Mouse (Mus musculus) embryonic facial prominence, embryonic 11.5 days (tissue): Measurements from ENCODE around the gene Trim44. TPM values are rescaled to one million over a fixed set of nuclear protein-coding genes. Genes with fewer than 3 reads are reported as not detected.

Source experiments
- ATAC-seq: fragments of 200-750 bp; cut with Nextera tagmentation; replicated peaks from 2 replicates; pipeline ENCODE4 v1.8.0; 2017; ENCODE audit warnings: low read depth; ENCODE audit not compliant: insufficient number of reproducible peaks, low FRiP score, low TSS enrichment
- DNase-seq: peaks from one replicate; pipeline ENCODE4 v3.0.0-alpha.2; 2015; ENCODE audit warnings: low spot score
- H3K27ac ChIP-seq: fragments of 300-500 bp; sonication (generic); replicated peaks from 2 replicates; pipeline ENCODE4 v1.5.1; 2014; ENCODE audit warnings: mild to moderate bottlenecking, low read depth, low read length, control low read depth
- H3K27me3 ChIP-seq: fragments of 300-500 bp; sonication (generic); 2 replicates; pipeline ENCODE4 v1.6.1; 2014; ENCODE audit warnings: mild to moderate bottlenecking, low read length, moderate library complexity, mixed read lengths; ENCODE audit not compliant: control insufficient read depth, insufficient read depth
- H3K36me3 ChIP-seq: fragments of 300-500 bp; sonication (generic); replicated peaks from 2 replicates; pipeline ENCODE4 v1.6.1; 2014; ENCODE audit warnings: low read depth, mild to moderate bottlenecking, low read length, moderate library complexity, mixed read lengths; ENCODE audit not compliant: control insufficient read depth, insufficient read depth
- H3K4me1 ChIP-seq: fragments of 300-500 bp; sonication (generic); 2 replicates; pipeline ENCODE4 v1.6.1; 2014; ENCODE audit warnings: low read length, mixed read lengths; ENCODE audit not compliant: control insufficient read depth, insufficient read depth
- H3K4me2 ChIP-seq: fragments of 300-500 bp; sonication (generic); 2 replicates; pipeline ENCODE4 v1.6.1; 2014; ENCODE audit warnings: low read depth, mild to moderate bottlenecking, control low read depth, low read length, moderate library complexity
- H3K4me3 ChIP-seq: fragments of 300-500 bp; sonication (generic); 2 replicates; pipeline ENCODE4 v1.5.1; 2014; ENCODE audit warnings: low read depth, low read length, control low read depth
- H3K9ac ChIP-seq: fragments of 300-500 bp; sonication (generic); replicated peaks from 2 replicates; pipeline ENCODE4 v1.6.1; 2014; ENCODE audit warnings: mild to moderate bottlenecking, control low read depth, low read length
- H3K9me3 ChIP-seq: fragments of 300-500 bp; sonication (generic); replicated peaks from 2 replicates; pipeline ENCODE4 v1.6.1; 2016; ENCODE audit warnings: mild to moderate bottlenecking, low read length, inconsistent platforms, mixed read lengths; ENCODE audit not compliant: control insufficient read depth
- WGBS: fragments of 180-500 bp; shearing (Covaris S2); extraction: QIAGEN DNeasy Blood & Tissue Kit; methylation state at CpG from one replicate; pipeline ENCODE4 v1.1.7; 2014; 5-methylcytosine and 5-hydroxymethylcytosine counted together
- polyA plus RNA-seq: library from polyadenylated mRNA; unstranded; fragments of >200 nt; fragmentation: Nextera tagmentation; extraction: Ambion mirVana; gene quantifications from 2 replicates; pipeline ENCODE4 v1.2.1, GENCODE M21; 2014

Gene Trim44
- polyA plus RNA-seq, 1 experiment from 2014 or later: 35.7 TPM

GRCm38 (mm10) chr2:102314610-102315009 lies 93.0 kb downstream of the Trim44 start:
- H3K4me3 ChIP-seq: no peak overlapping the region
- no peaks in the 10 kb centered on the region for H3K27me3 ChIP-seq
- no peak overlapping the region for H3K4me2 ChIP-seq
- H3K9me3 ChIP-seq: no peaks in the 10 kb centered on the region
- ATAC-seq (no peak), DNase-seq (no peak)
- H3K9ac ChIP-seq: no peak overlapping the region
- no peaks in the 10 kb centered on the region for H3K4me1 ChIP-seq
- H3K27ac ChIP-seq: no peak overlapping the region
- 71% methylated on average over 1 of the region's 1 CpGs for WGBS
- H3K36me3 ChIP-seq: no peaks in the 10 kb centered on the region

DNA sequence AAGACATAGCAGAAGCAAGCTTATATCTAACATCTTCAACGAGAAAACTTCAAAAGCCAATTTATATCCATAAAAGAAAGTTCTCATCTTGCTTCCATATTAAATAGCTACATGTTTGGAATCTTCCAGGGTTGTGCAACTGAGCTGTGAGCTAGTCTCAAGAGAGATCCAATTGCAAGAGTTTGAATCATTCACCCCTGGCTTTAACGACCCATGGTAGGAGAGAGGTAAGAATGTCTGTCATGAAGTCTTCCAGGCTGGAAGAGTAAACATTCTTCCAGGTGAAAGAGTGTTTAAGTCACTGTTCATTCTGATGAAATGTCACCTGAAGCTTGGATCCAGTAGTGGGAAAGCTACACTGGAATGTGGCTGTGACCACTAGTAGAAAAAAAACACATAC lies 93.6 kb downstream of the Trim44 start:
- Histone ChIP-seq H3K4me2 (no peak overlapping the region), H3K4me3 (no peak overlapping the region), H3K27ac (no peak overlapping the region), H3K4me1 (no peaks in the 10 kb centered on the region), H3K9me3 (no peaks in the 10 kb centered on the region), H3K9ac (no peak overlapping the region), H3K27me3 (no peaks in the 10 kb centered on the region), H3K36me3 (no peaks in the 10 kb centered on the region)
- no peak for DNase-seq
- WGBS: 86% methylated on average over 2 of the region's 2 CpGs
- ATAC-seq: no peak

DNA sequence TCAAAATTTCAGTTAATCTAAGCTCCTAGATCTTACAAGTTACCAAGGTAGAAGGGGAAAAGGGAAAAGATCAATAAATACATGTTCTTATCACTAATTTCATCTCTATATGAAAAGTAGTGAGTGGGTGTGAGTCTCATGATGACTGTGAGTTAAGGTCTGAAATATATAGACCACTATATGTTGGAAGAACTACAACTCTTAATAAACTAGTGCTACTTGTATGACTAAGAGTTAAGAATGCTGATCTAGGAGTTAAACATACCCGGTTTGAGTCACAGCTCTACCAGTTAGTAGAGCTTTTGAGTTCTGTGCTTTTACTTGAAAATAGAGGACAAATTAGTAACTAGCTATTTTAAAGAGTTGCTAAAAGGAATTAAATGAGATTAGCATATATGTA lies 94.7 kb downstream of the Trim44 start:
- no peak overlapping the region for H3K4me3 ChIP-seq
- no peaks in the 10 kb centered on the region for H3K27me3 ChIP-seq
- no peak overlapping the region for H3K27ac ChIP-seq
- H3K4me1 ChIP-seq: no peaks in the 10 kb centered on the region
- H3K9ac ChIP-seq: no peak overlapping the region
- H3K9me3 ChIP-seq: no peaks in the 10 kb centered on the region
- no peaks in the 10 kb centered on the region for H3K36me3 ChIP-seq
- no peak for ATAC-seq
- DNase-seq: no peak
- WGBS: 93% methylated on average over 1 of the region's 1 CpGs
- H3K4me2 ChIP-seq: no peak overlapping the region

DNA sequence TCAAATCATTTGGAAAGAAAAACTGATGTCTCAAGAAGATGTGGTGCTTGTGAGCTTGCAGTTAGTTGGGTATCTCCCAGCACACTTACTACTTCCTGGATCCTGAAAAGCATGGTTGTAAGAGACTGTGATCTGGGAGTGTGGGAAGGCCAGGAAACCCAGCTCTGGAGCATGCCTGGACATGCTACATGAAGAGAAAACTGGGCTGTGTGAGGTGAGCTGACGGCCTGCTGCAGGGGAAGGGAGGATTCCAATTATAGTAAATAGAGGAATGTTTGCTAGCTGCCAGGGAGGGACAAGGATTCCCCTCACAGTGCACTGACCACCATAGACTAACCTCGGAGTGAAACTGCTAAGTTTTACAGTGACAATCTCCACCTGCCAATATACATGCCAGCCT lies 104.4 kb downstream of the Trim44 start:
- 68% methylated on average over 2 of the region's 2 CpGs for WGBS
- Histone ChIP-seq H3K27ac (no peak overlapping the region), H3K9me3 (no peaks in the 10 kb centered on the region), H3K36me3 (no peaks in the 10 kb centered on the region), H3K9ac (no peak overlapping the region), H3K4me2 (no peak overlapping the region), H3K4me3 (no peak overlapping the region), H3K27me3 (no peaks in the 10 kb centered on the region), H3K4me1 (no peaks in the 10 kb centered on the region)
- ATAC-seq (no peak), DNase-seq (no peak)

- Histone ChIP-seq H3K36me3 (no peaks in the 10 kb centered on the region), H3K4me2 (no peak overlapping the region), H3K9ac (no peak overlapping the region), H3K4me1 (no peaks in the 10 kb centered on the region), H3K4me3 (no peak overlapping the region), H3K27me3 (no peaks in the 10 kb centered on the region), H3K9me3 (no peaks in the 10 kb centered on the region), H3K27ac (no peak overlapping the region)
- ATAC-seq: no peak
- 92% methylated on average over 1 of the region's 1 CpGs for WGBS
- no peak for DNase-seq
These were observed 105.1 kb downstream of the Trim44 start for GRCm38 (mm10) chr2:102302532-102302931.

GRCm38 (mm10) chr2:102294827-102295270 lies 112.8 kb downstream of the Trim44 start:
- 0 out of 2 replicates have a peak, but pooled peaks have one; percentile 44 for ATAC-seq
- H3K27me3 ChIP-seq: no peaks in the 10 kb centered on the region

DNA sequence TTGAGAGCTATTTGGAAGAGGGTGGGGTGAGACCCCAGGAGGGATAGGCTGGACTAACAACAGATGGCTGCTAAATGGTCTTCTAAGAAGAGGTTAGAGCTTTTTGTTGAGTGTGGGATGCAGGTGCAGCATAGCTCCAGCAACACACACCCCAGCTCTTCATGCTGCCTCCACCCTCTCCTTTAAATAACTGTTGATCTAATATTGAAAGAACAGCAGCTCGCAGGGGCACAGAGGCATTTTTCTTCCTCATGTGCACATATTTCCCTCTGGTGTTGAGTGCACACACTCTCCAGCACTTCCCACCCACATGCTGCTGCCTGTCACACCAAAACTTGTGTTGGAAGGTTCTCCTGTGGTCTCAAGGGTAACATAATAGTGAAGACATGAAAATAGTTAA lies 114.4 kb downstream of the Trim44 start:
- Histone ChIP-seq H3K36me3 (no peaks in the 10 kb centered on the region), H3K4me1 (no peaks in the 10 kb centered on the region), H3K27ac (no peak overlapping the region), H3K4me3 (no peak overlapping the region), H3K27me3 (no peaks in the 10 kb centered on the region), H3K9me3 (no peaks in the 10 kb centered on the region), H3K9ac (no peak overlapping the region), H3K4me2 (no peak overlapping the region)
- DNase-seq: no peak
- no peak for ATAC-seq
- 78% methylated on average over 1 of the region's 1 CpGs for WGBS

More at GRCm38 (mm10) chr2:102294827-102295270, 112.8 kb downstream of the Trim44 start:
- H3K9me3 ChIP-seq: no peaks in the 10 kb centered on the region
- no peak overlapping the region for H3K9ac ChIP-seq
- WGBS: 18% methylated on average over 6 of the region's 6 CpGs
- H3K36me3 ChIP-seq: no peaks in the 10 kb centered on the region
- no peak overlapping the region for H3K4me3 ChIP-seq
- 0 out of 2 replicates have a peak overlapping the region, but pooled peaks have one; percentile 1 for H3K27ac ChIP-seq
- peak; percentile 82 for DNase-seq
- no peaks in the 10 kb centered on the region for H3K4me1 ChIP-seq
- no peak overlapping the region for H3K4me2 ChIP-seq

DNA sequence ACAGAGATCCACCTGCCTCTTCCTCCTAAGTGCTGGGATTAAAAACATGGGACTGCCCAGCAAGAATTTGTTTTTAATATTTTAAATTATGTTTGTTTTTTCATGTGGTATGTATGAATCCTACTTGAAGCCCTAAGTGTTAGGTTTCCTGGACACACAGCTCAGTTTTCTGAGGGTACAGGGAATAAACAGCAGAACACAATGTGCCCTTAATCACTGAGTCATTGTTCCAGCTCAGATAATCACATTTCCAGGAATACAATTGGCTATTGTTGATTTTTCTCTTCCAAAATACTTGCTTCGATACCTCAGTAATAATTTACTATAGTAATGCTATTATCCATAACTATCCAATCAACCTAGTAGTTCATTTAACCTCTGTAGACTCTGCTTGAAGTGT lies 115.6 kb downstream of the Trim44 start:
- Histone ChIP-seq H3K9me3 (no peaks in the 10 kb centered on the region), H3K4me2 (no peak overlapping the region), H3K27ac (no peak overlapping the region), H3K36me3 (no peaks in the 10 kb centered on the region), H3K4me3 (no peak overlapping the region), H3K4me1 (no peaks in the 10 kb centered on the region), H3K27me3 (no peaks in the 10 kb centered on the region), H3K9ac (no peak overlapping the region)
- ATAC-seq (no peak), DNase-seq (no peak)
- WGBS: 67% methylated on average over 1 of the region's 1 CpGs
